Mouse (Mus musculus) kidney, postnatal 4 days (tissue): ENCODE measurements around the gene Prkar1a.

Source experiments
- DNase-seq, 2 experiments: peaks; one replicate each; pipeline ENCODE4 v3.0.0; 2021; ENCODE audit warnings: mixed read lengths in 2 of 2

The Prkar1a gene

DNA sequence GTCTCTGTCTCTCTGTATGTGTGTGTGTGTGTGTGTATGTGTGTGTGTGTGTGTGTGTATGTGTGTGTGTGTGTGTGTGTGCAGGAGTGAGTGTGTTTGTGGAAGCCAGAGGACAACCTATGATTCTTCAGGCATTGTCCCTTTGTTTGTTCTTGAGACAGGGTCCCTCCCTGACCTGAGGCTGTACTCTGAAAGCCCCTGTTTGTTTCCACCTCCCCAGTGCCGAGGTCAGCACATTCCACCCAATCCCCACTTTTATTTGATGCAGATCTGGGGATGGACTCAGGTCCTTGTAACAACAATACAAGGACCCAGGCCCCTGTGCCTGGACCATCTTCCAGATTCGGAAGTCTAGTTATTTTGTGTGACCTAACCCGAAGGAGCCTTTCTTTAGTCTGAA lies 58.2 kb downstream of the Prkar1a start:
- DNase-seq = no peak

DNA sequence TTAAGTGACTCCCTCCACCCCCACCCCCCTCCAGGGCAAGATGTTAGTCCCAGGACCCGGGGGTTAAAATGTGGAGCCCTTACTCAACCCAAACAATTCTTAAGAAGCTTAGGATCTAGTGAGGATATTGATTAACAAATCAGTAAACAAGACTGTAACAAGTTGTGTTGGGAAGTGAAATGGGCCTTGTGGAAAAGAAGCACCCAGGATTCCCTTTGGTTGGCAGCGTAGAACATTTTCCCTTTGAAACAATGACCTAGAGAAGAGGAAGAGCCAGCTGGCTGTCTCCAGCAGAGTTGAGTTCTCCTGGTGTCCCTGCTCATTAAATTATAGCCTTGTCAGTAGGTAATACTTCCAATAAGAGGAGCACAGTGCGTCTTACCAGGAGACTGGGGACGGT lies 59.6 kb downstream of the Prkar1a start:
- DNase-seq = no peak

DNA sequence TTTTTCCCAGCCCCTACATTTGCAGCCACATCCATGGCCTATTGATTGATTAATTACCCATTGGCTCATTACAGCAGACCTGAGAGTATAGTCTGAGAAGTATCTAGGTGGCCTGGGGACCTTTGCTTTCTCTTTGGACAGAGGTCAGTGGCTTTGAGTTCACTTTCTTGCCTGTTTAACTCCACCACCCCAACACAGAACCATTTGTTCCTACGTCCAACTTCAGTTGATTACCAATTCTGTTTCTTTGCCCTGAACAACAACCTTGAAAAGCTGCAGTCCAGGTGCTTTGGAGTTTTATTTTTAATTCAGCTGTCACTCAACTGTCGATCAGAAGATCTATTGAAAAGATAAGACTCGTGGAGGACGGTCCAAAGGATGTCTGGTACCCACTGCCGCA lies 60.3 kb downstream of the Prkar1a start:
- DNase-seq = no peak

DNA sequence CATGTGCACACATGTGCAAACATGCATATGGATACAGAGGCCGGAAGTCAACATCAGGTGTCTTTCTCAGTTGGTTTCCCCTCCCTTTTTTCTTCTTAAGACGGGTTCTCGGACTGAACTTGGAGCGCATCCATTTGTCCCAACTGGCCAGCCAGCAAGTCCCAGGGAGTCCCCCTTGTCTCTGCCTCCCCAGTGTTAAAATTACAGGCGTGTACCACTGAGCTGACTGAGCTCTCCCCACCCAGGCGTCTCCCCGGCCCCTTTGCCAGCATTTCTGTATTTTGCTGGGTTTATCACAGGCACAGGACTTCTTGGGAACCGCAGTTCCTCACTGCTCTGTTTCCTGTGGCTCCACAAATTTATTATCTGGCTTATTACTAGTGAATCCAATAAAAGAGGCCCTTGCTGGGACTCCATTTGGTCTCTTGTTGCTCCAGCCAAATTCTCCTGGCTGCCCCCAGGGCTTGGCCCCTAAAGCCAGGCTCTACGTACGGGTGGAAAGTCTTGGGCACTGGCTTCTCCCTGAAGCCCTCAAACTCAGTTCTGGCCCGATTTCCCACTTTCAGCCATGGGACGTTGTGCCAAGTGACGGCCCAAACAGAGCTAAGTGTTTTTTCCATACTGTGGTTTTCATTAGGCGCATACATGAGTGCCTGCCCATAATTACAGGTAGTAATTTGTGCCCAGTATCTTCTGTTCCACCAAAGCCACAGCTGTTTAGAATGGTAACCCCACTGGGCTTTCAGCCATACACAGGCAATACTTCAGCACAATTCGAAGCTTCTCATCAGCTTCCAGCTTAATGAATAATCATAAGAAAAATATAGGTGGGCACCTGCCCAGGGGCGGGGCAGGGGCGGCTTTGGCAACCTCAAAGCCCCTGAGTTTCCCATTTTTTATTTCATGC lies 65.4 kb downstream of the Prkar1a start:
- no peak for DNase-seq

- DNase-seq = no peak
These were observed 66.1 kb downstream of the Prkar1a start for GRCm38 (mm10) chr11:109715311-109715781.

DNA sequence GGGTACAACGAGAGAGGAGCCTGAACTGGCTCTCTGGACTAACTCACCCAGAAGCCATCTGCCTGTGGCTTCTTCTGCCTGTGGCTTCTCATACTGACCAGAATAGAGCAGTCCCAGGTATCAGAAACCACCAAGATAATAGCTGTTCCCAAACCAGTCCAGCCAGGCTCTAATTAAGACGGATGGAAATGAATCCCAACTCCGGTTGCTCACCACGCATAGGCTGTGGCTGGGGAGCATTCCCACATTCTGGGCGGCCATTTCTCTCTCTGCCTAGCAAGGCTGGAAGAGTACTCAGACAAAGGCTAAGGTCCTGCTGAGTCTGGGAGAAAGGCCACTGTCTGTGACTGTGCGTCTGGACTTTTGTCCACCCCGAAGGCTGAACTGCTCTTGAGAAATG lies 67.8 kb downstream of the Prkar1a start:
- no peak for DNase-seq

GRCm38 (mm10) chr11:109717448-109717847 lies 68.2 kb downstream of the Prkar1a start:
- no peak for DNase-seq

GRCm38 (mm10) chr11:109717966-109718895 lies 69.0 kb downstream of the Prkar1a start:
- DNase-seq = no peak
